Mouse (Mus musculus): ENCODE measurements at regions not wholly inside any gene's neighbourhood (a gene's known extent, or its start where the extent isn't known, plus 50 kb on each side); places are given as distances from the start of the nearest gene placed in this dataset.

GRCm38 (mm10) chr12:56250262-56250661 is 95.4 kb downstream of the Mbip start:
- H3K9me3 ChIP-seq (ENCODE audit: low read length): no peaks in the 10 kb centered on the region
- peaks cover 3% of the 10 kb centered on the region; the same call in 1 of the 2 replicates for H3K27me3 ChIP-seq (ENCODE audit: insufficient read depth, low read length)
- DNase-seq (no peak), ATAC-seq (no peak)
- no peak overlapping the region for H3K4me3 ChIP-seq (ENCODE audit: low read depth, low read length)
- no peak overlapping the region for H3K27ac ChIP-seq (ENCODE audit: low read depth, low read length)
- H3K9ac ChIP-seq: no peak overlapping the region
- WGBS: 18% methylated on average over 3 of the region's 3 CpGs
- no peaks in the 10 kb centered on the region for H3K4me1 ChIP-seq (ENCODE audit: insufficient read depth)
- no peaks in the 10 kb centered on the region for H3K36me3 ChIP-seq (ENCODE audit: insufficient read depth)
- H3K4me2 ChIP-seq (ENCODE audit: low read depth): no peak overlapping the region
- no peak for TF ChIP-seq CTCF (IDR thresholded peaks at IDR 0.05; ENCODE audit: low read depth)

- H3K4me1 ChIP-seq (ENCODE audit: insufficient read depth): no peaks in the 10 kb centered on the region
- no peaks in the 10 kb centered on the region for H3K9me3 ChIP-seq (ENCODE audit: low read length)
- no peak overlapping the region for H3K9ac ChIP-seq
- WGBS: 90% methylated on average over 7 of the region's 7 CpGs
- DNase-seq (no peak), ATAC-seq (no peak)
- TF ChIP-seq CTCF (IDR thresholded peaks at IDR 0.05; ENCODE audit: low read depth): no peak
- no peaks in the 10 kb centered on the region for H3K36me3 ChIP-seq (ENCODE audit: insufficient read depth)
- H3K4me2 ChIP-seq (ENCODE audit: low read depth): no peak overlapping the region
- H3K27ac ChIP-seq (ENCODE audit: low read depth, low read length): no peak overlapping the region
- H3K27me3 ChIP-seq (ENCODE audit: insufficient read depth, low read length): no peaks in the 10 kb centered on the region
- H3K4me3 ChIP-seq (ENCODE audit: low read depth, low read length): no peak overlapping the region
Measured at GRCm38 (mm10) chr12:56246406-56246805, 99.3 kb downstream of the Mbip start.

DNA sequence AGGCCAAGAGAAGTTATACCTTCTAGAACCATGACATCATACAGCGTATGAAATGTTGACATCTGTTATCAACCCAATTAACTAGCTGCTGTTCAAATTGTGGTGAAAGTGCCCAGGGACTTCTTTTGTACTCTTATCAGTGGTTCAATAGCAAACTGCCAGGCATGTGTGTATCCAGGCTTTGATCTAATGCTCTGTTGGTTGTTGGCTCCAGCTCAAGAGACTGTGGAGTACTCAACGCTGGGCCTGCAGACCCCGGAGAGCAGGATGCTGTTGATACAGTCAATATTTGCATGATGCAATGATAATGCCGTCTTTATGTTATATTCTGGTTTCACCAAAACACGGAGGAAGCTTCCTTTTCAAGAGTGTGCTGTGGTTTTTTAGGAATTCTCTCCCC is 102.9 kb downstream of the Mbip start:
- Histone ChIP-seq H3K9me3 (ENCODE audit: low read length) (no peaks in the 10 kb centered on the region), H3K27me3 (ENCODE audit: insufficient read depth, low read length) (no peaks in the 10 kb centered on the region), H3K4me1 (ENCODE audit: insufficient read depth) (no peaks in the 10 kb centered on the region), H3K36me3 (ENCODE audit: insufficient read depth) (no peaks in the 10 kb centered on the region), H3K27ac (ENCODE audit: low read depth, low read length) (no peak overlapping the region), H3K4me2 (ENCODE audit: low read depth) (no peak overlapping the region), H3K9ac (no peak overlapping the region), H3K4me3 (ENCODE audit: low read depth, low read length) (no peak overlapping the region)
- ATAC-seq (no peak), DNase-seq (no peak)
- 61% methylated on average over 5 of the region's 5 CpGs for WGBS
- no peak for TF ChIP-seq CTCF (IDR thresholded peaks at IDR 0.05; ENCODE audit: low read depth)

DNA sequence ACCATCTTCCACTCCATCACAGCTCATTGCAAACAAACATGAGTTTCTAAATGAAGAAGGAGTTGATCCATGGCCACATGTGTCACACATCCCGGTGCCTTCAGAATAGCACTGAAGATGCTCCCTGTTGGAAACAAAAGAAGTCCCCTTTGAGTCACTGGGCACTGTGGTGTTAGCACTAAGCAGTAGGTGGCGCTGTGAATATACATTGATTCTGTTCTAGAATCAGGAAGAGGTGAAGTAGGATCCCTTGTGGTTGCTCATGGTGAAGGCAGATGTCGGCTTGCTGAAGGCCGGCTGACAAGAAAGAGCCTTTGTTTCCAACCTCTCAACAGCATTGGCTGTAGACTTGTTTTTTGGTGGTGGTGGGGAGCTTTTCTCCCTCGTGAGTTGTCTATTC is 104.0 kb downstream of the Mbip start:
- Histone ChIP-seq H3K27ac (ENCODE audit: low read depth, low read length) (no peak overlapping the region), H3K9ac (no peak overlapping the region), H3K36me3 (ENCODE audit: insufficient read depth) (no peaks in the 10 kb centered on the region), H3K4me1 (ENCODE audit: insufficient read depth) (no peaks in the 10 kb centered on the region), H3K4me3 (ENCODE audit: low read depth, low read length) (no peak overlapping the region), H3K27me3 (ENCODE audit: insufficient read depth, low read length) (no peaks in the 10 kb centered on the region), H3K9me3 (ENCODE audit: low read length) (no peaks in the 10 kb centered on the region), H3K4me2 (ENCODE audit: low read depth) (no peak overlapping the region)
- peak; percentile 54 for TF ChIP-seq CTCF (IDR thresholded peaks at IDR 0.05; ENCODE audit: low read depth)
- DNase-seq: no peak
- WGBS: 22% methylated on average over 5 of the region's 5 CpGs
- ATAC-seq: no peak

DNA sequence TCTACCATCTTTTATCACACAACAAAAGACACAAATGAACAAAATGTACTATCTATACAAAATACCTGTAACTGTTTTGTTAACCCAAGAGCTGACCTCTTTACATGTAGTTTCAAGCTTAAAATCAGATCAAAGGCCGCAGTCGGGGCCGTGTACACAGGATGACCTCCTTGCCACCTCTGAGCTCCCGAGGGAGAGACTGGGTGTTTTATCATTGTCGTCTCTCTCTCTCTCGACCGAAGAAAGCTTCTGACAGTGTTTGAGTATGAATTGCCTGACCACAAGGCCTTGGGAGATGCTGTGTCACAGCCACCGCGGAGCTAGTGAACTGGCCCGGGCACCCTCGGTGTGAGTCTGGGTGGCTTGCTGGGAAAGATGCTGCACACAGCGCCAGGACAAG is 105.5 kb downstream of the Mbip start:
- Histone ChIP-seq H3K4me3 (ENCODE audit: low read depth, low read length) (no peak overlapping the region), H3K36me3 (ENCODE audit: insufficient read depth) (no peaks in the 10 kb centered on the region), H3K4me2 (ENCODE audit: low read depth) (no peak overlapping the region), H3K9ac (no peak overlapping the region), H3K27ac (ENCODE audit: low read depth, low read length) (no peak overlapping the region), H3K4me1 (ENCODE audit: insufficient read depth) (no peaks in the 10 kb centered on the region), H3K27me3 (ENCODE audit: insufficient read depth, low read length) (no peaks in the 10 kb centered on the region), H3K9me3 (ENCODE audit: low read length) (no peaks in the 10 kb centered on the region)
- no peak for ATAC-seq
- no peak for DNase-seq
- 71% methylated on average over 12 of the region's 12 CpGs for WGBS
- no peak for TF ChIP-seq CTCF (IDR thresholded peaks at IDR 0.05; ENCODE audit: low read depth)

DNA sequence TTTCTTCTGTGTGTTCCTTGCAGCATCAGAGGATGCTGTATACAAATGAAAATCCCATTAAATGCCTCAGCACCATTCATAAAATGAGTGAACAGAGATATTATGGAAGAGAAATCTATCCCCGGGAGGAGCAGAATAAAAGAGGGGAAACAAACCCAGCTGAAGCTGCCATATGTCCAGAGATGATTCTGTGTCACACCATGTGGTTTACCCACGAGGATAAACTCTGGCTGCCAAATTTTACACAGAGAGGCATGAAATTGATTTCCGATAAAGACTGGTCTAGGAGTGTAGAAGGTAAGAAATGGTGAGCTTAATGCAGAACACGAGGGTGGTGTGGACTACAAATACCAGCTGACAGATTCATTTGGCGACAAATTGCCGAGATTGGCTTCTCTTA is 111.1 kb downstream of the Mbip start:
- H3K4me2 ChIP-seq (ENCODE audit: low read depth): no peak overlapping the region
- peak; percentile 71 for DNase-seq
- no peak overlapping the region for H3K9ac ChIP-seq
- peak; percentile 91 for ATAC-seq
- H3K36me3 ChIP-seq (ENCODE audit: insufficient read depth): no peaks in the 10 kb centered on the region
- WGBS: 45% methylated on average over 6 of the region's 6 CpGs
- no peak overlapping the region for H3K27ac ChIP-seq (ENCODE audit: low read depth, low read length)
- H3K9me3 ChIP-seq (ENCODE audit: low read length): no peaks in the 10 kb centered on the region
- H3K27me3 ChIP-seq (ENCODE audit: insufficient read depth, low read length): no peaks in the 10 kb centered on the region
- TF ChIP-seq CTCF (IDR thresholded peaks at IDR 0.05; ENCODE audit: low read depth): no peak
- no peaks in the 10 kb centered on the region for H3K4me1 ChIP-seq (ENCODE audit: insufficient read depth)
- no peak overlapping the region for H3K4me3 ChIP-seq (ENCODE audit: low read depth, low read length)

GRCm38 (mm10) chr12:56233209-56233608 is 112.5 kb downstream of the Mbip start:
- Histone ChIP-seq H3K27me3 (ENCODE audit: insufficient read depth, low read length) (no peaks in the 10 kb centered on the region), H3K4me1 (ENCODE audit: insufficient read depth) (no peaks in the 10 kb centered on the region), H3K9ac (no peak overlapping the region), H3K4me3 (ENCODE audit: low read depth, low read length) (no peak overlapping the region), H3K9me3 (ENCODE audit: low read length) (no peaks in the 10 kb centered on the region), H3K36me3 (ENCODE audit: insufficient read depth) (no peaks in the 10 kb centered on the region), H3K27ac (ENCODE audit: low read depth, low read length) (no peak overlapping the region), H3K4me2 (ENCODE audit: low read depth) (no peak overlapping the region)
- TF ChIP-seq CTCF (IDR thresholded peaks at IDR 0.05; ENCODE audit: low read depth): no peak
- DNase-seq: no peak
- no peak for ATAC-seq

Measured in forebrain, postnatal 0 days (tissue).